Mouse (Mus musculus) intestine, postnatal 0 days (tissue): ENCODE results near the gene Rhox8. TPM values are rescaled to one million over a fixed set of nuclear protein-coding genes. Genes with fewer than 3 reads are reported as not detected.

Experiments
- polyA plus RNA-seq: library from polyadenylated mRNA; unstranded; fragments of >200 nt; fragmentation: Nextera tagmentation; extraction: Ambion mirVana; gene quantifications from 2 replicates; pipeline ENCODE4 v1.2.1, GENCODE M21; 2015

Gene Rhox8
- polyA plus RNA-seq, 1 experiment from 2014 or later: not detected

Other genes starting within 250 kb of the Rhox8 start
- not detected in 2 replicates for gene Rhox2g, start 235.5 kb downstream of the Rhox8 start, polyA plus RNA-seq
- gene Rhox4g, start 227.6 kb downstream of the Rhox8 start, polyA plus RNA-seq: not detected in 2 replicates
- not detected in 2 replicates for gene Rhox3h, start 210.2 kb downstream of the Rhox8 start, polyA plus RNA-seq
- gene Rhox2h, start 205.7 kb downstream of the Rhox8 start, polyA plus RNA-seq: not detected in 2 replicates
- 0.51 and 0.85 TPM in 2 replicates for gene Rhox5, start 74.1 kb downstream of the Rhox8 start, polyA plus RNA-seq
- gene Rhox6, start 52.0 kb downstream of the Rhox8 start, polyA plus RNA-seq: not detected in 2 replicates
- not detected in 2 replicates for gene Rhox7a, start 47.3 kb downstream of the Rhox8 start, polyA plus RNA-seq
- gene Rhox7b, start 18.3 kb upstream of the Rhox8 start, polyA plus RNA-seq: not detected in 2 replicates
- gene Rhox9, start 22.8 kb upstream of the Rhox8 start, polyA plus RNA-seq: not detected in 2 replicates
- gene Btg1-ps1, start 139.9 kb upstream of the Rhox8 start, polyA plus RNA-seq: not detected in 2 replicates
- gene Btg1-ps2, start 164.2 kb upstream of the Rhox8 start, polyA plus RNA-seq: not detected in 2 replicates
- gene Rhox10, start 187.5 kb upstream of the Rhox8 start, polyA plus RNA-seq: not detected in 2 replicates
- not detected in 2 replicates for gene Rhox11, start 206.2 kb upstream of the Rhox8 start, polyA plus RNA-seq
- not detected in 2 replicates for gene Rhox12, start 232.0 kb upstream of the Rhox8 start, polyA plus RNA-seq
- not detected in 2 replicates for gene Rhox13, start 242.3 kb upstream of the Rhox8 start, polyA plus RNA-seq